11 mouse cellular contexts compared by ENCODE assay signal in the genomic region with DNA sequence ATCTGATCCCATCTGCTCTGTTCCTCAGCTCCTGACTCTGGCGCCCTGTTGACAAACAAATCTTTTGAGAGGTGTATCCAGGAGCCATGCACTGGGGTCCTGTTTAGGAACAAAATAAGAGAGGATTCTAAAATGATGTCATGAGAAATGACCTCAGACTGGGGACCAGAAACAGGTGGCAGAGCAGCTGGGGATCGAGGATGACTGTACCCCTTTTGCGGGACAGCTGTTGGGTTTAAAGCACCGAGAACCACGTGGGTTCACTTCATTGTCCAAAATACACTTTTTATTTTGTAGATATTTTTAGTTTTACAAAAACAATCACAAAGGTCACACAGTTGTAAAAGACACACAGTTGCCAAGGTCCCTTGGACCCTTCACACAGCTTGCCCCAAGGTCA. TPM values are rescaled to one million over a fixed set of nuclear protein-coding genes. Genes with fewer than 3 reads are reported as not detected.
DNase-seq lines count a peak whose midpoint lies in the region; ATAC-seq and TF ChIP-seq lines count a peak whose summit lies in the region.
"Had no signal": no experiment of that assay in that cellular context is flagged by ENCODE, and none has a peak within 500 bp of the region (broad histone marks: within the 10 kb centered on the region; RNA-seq: fewer than 3 reads in every experiment).

No protein-coding gene starts in this region.

- no peak for DNase-seq in layer of hippocampus, adult 11-12 months (ENCODE audit: low spot score)
- DNase-seq: cerebellum, adult 11-12 months had no signal

- peak overlapping the region; percentile 30 for H3K4me2 ChIP-seq in myocyte (ENCODE audit: low read depth)

- no peaks in the 10 kb centered on the region for H3K36me3 ChIP-seq in C2C12 (ENCODE audit: control insufficient read depth, insufficient read depth)
- H3K36me3 ChIP-seq in myocyte (ENCODE audit: control insufficient read depth, insufficient read depth) = no peaks in the 10 kb centered on the region
- H3K36me3 ChIP-seq: G1E had no signal

- TF ChIP-seq CTCF in C2C12 (IDR thresholded peaks at IDR 0.05; ENCODE audit: control insufficient read depth, insufficient read depth, insufficient read length) = no peak

- H3K27me3 ChIP-seq in C2C12 (ENCODE audit: control insufficient read depth, insufficient read depth, insufficient read length) (peaks cover 11% of the 10 kb centered on the region), myocyte (ENCODE audit: control insufficient read depth, insufficient read depth, insufficient read length) (no peaks in the 10 kb centered on the region)

- ATAC-seq in megakaryocyte-erythroid progenitor cell, adult 5-6 weeks (replicated peaks; ENCODE audit: low FRiP score, low TSS enrichment, poor library complexity, severe bottlenecking) = no peak

- no peaks in the 10 kb centered on the region for H3K79me3 ChIP-seq in C2C12 (ENCODE audit: low read depth)

- H3ac ChIP-seq in C2C12 (ENCODE audit: control insufficient read depth, insufficient read length, low read depth) (no peak overlapping the region), myocyte (ENCODE audit: control insufficient read depth, insufficient read length) (no peak overlapping the region)

- TF ChIP-seq POLR2A in myocyte (IDR thresholded peaks at IDR 0.05; ENCODE audit: insufficient read length, low read depth) = no peak

- no peaks in the 10 kb centered on the region for H3K79me2 ChIP-seq in C2C12 (ENCODE audit: control insufficient read depth, insufficient read depth)
- no peaks in the 10 kb centered on the region for H3K79me2 ChIP-seq in myocyte (ENCODE audit: control insufficient read depth, insufficient read depth)

- H3K4me3 ChIP-seq in C2C12 (ENCODE audit: insufficient read depth, poor library complexity, severe bottlenecking) (no peak overlapping the region), myocyte (no peak overlapping the region)

TF ChIP-seq in C2C12, 6 proteins besides CTCF, POLR2A, EP300 and RAD21:
- TF ChIP-seq MYOD1 (IDR thresholded peaks at IDR 0.05; ENCODE audit: control insufficient read depth, insufficient read length, low read depth) (peak; percentile 61), FOSL1 (IDR thresholded peaks at IDR 0.05; ENCODE audit: insufficient read depth, low read length, poor library complexity, severe bottlenecking) (no peak)

TF ChIP-seq in myocyte, 11 proteins besides CTCF, POLR2A, EP300 and RAD21:
- TF ChIP-seq USF1 (IDR thresholded peaks at IDR 0.05; ENCODE audit: low read depth) (no peak), MYOG (IDR thresholded peaks at IDR 0.05; ENCODE audit: control insufficient read depth in 1 of 3, insufficient read depth in 1 of 3, insufficient read length in 2 of 3, low read depth in 2 of 3) (peak; percentile 62 to 86 (median 65)), MYOD1 (IDR thresholded peaks at IDR 0.05; ENCODE audit: control insufficient read depth in 1 of 3, insufficient read length in 2 of 3, low read depth in 2 of 3) (peak; percentile 8 to 91 (median 88)), TCF3 (IDR thresholded peaks at IDR 0.05; ENCODE audit: insufficient read length, low read depth) (peak; percentile 76), CEBPB (IDR thresholded peaks at IDR 0.05; ENCODE audit: insufficient read depth, poor library complexity, severe bottlenecking) (no peak), TCF12 (IDR thresholded peaks at IDR 0.05; ENCODE audit: insufficient read depth, poor library complexity, severe bottlenecking) (peak; percentile 89)

RNA-seq across cellular contexts. Expression of a gene that starts 0.8 kb away (rescaled TPM):
- polyA plus RNA-seq in C2C12 (2012; fragmentation: generic; extraction: Trizol) (0.06 TPM), myocyte (2012; fragmentation: generic; extraction: Trizol) (7.1 TPM)
- 0.69 TPM in 1 of 2 replicates, not detected in the other for total RNA-seq in megakaryocyte-erythroid progenitor cell, adult 5-6 weeks (2014; fragmentation: Nextera tagmentation)
- total RNA-seq in megakaryocyte-erythroid progenitor cell, adult 5-6 weeks (2017) = not detected in 2 replicates
- total RNA-seq: MEL had no signal
- polyA plus RNA-seq: activated CD4-positive, CD25-positive, alpha-beta regulatory T cell, adult 4 months; CD4-positive, CD25-positive, alpha-beta regulatory T cell, adult 4 months; G1E had no signal

RNA-seq across cellular contexts. Expression of a gene that starts 6.0 kb away (rescaled TPM):
- polyA plus RNA-seq in C2C12 (2012; fragmentation: generic; extraction: Trizol) (0.02 TPM), myocyte (2012; fragmentation: generic; extraction: Trizol) (0.34 TPM)
- total RNA-seq in megakaryocyte-erythroid progenitor cell, adult 5-6 weeks (2014; fragmentation: Nextera tagmentation) = not detected in 2 replicates
- not detected in 2 replicates for total RNA-seq in megakaryocyte-erythroid progenitor cell, adult 5-6 weeks (2017)
- total RNA-seq: CH12.LX, ES-E14, MEL had no signal
- polyA plus RNA-seq: activated CD4-positive, CD25-positive, alpha-beta regulatory T cell, adult 4 months; CD4-positive, CD25-positive, alpha-beta regulatory T cell, adult 4 months; G1E had no signal

RNA-seq across cellular contexts. Expression of a gene that starts 31.0 kb away (rescaled TPM):
- polyA plus RNA-seq in C2C12 (2012; fragmentation: generic; extraction: Trizol) (10.1 TPM), myocyte (2012; fragmentation: generic; extraction: Trizol) (16.3 TPM)
- 12.0 and 32.5 TPM in 2 replicates for total RNA-seq in megakaryocyte-erythroid progenitor cell, adult 5-6 weeks (2014; fragmentation: Nextera tagmentation)
- total RNA-seq in megakaryocyte-erythroid progenitor cell, adult 5-6 weeks (2017) = 0.76 and 2.2 TPM in 2 replicates

RNA-seq across cellular contexts. Expression of a gene that starts 39.4 kb away (rescaled TPM):
- 3.7 TPM for polyA plus RNA-seq in C2C12 (2012; fragmentation: generic; extraction: Trizol)
- polyA plus RNA-seq in myocyte (2012; fragmentation: generic; extraction: Trizol) = 13.6 TPM
- total RNA-seq in megakaryocyte-erythroid progenitor cell, adult 5-6 weeks (2014; fragmentation: Nextera tagmentation) = not detected in 2 replicates
- total RNA-seq in megakaryocyte-erythroid progenitor cell, adult 5-6 weeks (2017) = not detected in 2 replicates

RNA-seq across cellular contexts. Expression of a gene that starts 43.2 kb away (rescaled TPM):
- 2.7 TPM for polyA plus RNA-seq in C2C12 (2012; fragmentation: generic; extraction: Trizol)
- 3.1 TPM for polyA plus RNA-seq in myocyte (2012; fragmentation: generic; extraction: Trizol)
- total RNA-seq in megakaryocyte-erythroid progenitor cell, adult 5-6 weeks (2014; fragmentation: Nextera tagmentation) = 6.6 TPM in 1 of 2 replicates, not detected in the other
- total RNA-seq in megakaryocyte-erythroid progenitor cell, adult 5-6 weeks (2017) = 0.23 and 1.9 TPM in 2 replicates
- polyA plus RNA-seq: activated CD4-positive, CD25-positive, alpha-beta regulatory T cell, adult 4 months had no signal
